Mouse (Mus musculus) spleen, adult 18-20 months (tissue): Measurements from ENCODE around the gene Edem1.
A peak's percentile ranks its signal among the peaks of the same experiment; 100 is the strongest.
"Not testable (repeated sequence)": the region's sequence is repeated elsewhere in the genome, so short reads cannot be mapped to it uniquely, and the experiment has no call there.

ENCODE experiments used
- DNase-seq, 2 experiments: peaks; one replicate each; pipeline ENCODE4 v3.0.0; 2022; ENCODE audit warnings: mixed read lengths in 2 of 2

The Edem1 gene

GRCm38 (mm10) chr6:108829386-108830370 lies 1.2 kb downstream of the Edem1 start:
- DNase-seq, result no peak

GRCm38 (mm10) chr6:108832170-108832569 lies 3.7 kb downstream of the Edem1 start:
- no peak for DNase-seq

DNA sequence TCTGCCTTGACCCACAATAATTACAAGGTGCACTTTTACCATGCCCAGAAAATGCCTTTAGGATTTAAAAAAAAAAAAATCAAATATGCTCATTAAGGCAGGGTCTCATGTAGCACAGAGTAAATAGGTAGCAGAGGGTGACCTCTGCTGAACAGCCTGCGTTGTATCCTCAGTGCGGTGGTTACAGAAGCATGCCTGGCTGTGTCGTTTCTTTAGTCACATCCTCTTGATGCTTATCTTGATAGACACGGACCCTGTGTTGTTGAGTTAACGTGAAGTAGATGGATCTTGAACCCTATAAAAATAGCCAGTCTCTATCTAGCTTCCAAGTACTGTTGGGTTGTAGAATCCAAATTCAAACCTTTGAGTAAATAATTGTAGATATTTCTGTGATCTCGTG lies 4.5 kb downstream of the Edem1 start:
- DNase-seq, result no peak

- no peak for DNase-seq
Measured at GRCm38 (mm10) chr6:108833963-108834697, 5.7 kb downstream of the Edem1 start.

DNA sequence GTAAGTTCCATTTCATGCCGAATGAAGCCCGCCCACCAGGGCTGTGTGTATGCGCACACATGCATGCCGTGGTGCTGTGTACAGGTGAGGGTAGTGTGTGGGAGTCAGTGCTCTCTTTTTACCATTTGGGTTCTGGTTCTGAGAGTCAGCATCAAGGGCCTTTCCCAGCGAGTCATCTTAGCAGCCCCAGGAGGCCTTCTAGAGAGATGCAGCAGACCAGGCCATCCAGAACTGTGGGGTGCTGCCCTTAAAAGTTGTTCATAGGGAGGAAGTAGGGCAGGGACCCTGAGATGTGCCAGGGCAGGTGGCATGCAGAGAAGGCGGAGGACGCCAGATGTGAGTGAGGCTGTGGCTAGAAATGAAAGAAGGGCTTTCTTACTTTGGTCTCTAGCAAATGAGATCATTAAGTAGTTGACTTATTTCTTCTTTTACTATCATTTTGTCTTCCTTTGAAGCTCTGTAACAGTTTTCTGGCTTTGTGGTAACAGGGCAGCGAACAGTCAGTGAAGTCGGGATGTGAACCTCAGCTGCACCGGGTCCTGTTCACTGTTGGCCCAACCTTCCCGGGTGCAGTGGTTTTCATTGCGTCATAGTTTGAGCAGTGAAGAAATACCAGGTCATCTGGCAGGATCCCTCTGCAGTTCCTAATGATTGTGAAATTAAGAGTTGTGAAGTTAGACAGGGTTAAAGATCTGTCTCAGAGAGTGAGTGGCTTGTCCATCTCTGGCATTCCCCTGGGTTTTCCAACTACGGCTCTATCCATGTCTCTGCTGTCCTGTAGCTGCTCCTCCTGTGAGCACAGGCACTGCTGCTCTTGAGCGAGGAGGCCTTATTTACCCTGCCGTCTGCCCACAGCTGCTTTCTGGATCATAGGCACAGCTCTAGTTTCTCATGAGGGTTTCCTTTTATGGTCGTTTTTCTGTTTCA lies 7.6 kb downstream of the Edem1 start:
- peak; percentile 35 to 38 for DNase-seq

- no peak for DNase-seq
Measured at GRCm38 (mm10) chr6:108837081-108837480, 8.6 kb downstream of the Edem1 start.

DNA sequence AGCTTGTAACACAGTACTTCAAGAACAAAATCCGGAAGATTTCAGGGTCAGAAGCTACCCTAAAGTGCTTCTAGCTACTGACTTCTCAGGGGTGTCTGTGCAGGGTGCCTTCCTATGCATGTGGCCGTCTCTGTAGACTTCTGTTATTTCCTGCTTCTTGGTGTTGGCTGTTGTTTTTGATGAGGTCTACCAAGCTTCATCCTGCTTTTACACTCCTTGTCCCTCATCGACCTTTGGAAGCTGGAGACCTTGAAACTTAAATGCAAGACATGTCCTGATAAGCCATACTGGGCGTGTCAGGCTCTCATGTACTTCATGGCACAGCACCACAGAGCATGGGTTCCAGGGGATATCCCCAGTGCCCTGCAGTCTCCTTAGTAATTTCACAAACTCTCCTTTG lies 9.5 kb downstream of the Edem1 start:
- DNase-seq, result no peak

DNA sequence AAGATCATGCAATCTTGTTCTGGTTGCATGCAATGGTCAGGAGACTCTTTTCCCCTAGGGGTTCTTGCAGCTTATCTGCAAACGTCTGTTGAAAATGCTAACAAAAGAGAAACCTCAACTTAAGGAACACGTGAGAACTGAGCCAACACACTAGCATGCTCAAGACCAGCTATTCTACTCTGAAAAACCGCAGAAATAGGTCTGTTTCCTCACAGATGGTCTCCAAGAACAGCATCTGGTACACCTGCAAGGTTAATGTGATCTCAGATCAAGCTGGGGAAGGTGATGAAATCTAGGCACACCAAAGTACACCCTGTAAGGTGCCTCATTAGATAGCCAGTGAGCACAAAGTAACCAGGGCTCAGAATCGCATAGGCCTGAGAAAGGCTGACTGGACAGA lies 11.0 kb downstream of the Edem1 start:
- DNase-seq, result no peak

DNA sequence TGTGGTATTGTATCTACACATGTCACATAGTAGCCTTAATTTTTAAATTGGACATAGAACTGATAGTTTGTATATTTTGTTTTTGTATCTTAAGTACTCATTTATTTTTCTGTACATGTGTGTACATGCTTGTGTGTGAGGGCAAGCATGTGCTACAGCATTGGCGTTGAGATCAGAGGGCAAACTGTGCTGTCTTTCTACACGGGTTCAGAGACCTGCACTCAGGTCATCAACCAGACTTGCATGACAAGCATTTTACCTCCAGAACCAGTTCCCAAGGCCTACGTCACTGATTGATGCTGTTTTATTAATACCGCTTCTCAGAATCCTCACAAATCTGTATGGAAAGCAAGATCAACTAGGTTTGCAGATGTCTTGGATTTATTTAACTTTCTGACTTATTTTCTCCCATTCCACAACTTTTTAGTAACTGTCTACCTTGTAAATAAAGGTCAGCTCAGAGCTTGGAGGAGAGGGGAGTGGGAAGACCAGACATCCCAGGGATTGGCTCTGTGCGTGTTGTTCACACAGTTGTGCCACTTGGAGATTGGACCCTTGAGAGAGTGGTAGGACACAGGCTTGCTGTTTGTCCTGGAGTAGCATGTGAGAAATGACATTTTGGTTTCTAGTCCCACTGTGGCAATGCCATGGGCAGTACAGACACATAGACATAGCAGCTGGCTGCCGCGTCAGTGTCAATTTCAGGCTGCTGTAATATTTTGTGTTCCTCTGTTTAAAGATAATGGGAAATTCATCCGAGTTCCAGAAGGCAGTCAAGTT lies 12.6 kb downstream of the Edem1 start:
- no peak for DNase-seq

DNA sequence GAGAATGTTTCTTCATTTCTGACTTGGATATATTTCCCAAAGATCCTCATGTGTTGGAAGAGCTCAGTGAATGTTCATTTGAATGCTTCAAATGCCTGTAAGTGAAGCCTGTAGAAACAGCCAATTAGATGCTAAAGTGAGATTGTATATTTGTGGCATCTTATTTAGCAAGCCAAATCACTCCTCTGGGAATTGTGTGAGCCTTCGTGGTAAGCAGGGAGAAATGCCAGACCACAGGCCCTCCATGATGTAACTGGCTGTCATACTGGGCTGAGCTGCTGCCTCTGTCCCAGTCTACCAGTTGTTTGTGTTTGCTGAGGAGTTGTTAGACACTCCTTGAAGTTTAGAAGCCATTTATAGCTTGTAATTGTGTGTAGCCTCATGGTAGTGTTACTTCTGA lies 15.2 kb downstream of the Edem1 start:
- DNase-seq, result no peak

- no peak for DNase-seq
Measured at GRCm38 (mm10) chr6:108844093-108844492, 15.7 kb downstream of the Edem1 start.

DNA sequence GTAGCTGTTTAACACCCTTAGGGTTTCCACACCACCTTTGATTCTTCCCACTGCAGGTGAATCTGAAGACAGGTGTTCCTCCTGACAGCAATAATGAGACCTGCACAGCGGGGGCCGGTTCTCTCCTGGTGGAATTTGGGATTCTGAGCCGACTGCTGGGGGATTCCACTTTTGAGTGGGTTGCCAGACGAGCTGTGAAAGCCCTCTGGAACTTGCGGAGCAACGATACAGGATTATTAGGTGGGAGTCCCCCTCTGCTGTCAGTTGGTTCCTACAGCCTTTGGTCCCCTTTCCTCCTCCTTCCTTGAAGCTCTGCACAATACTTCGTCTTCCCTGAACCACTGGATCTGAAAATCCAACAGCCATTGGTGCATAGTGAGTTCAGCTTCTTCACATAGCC lies 16.3 kb downstream of the Edem1 start:
- DNase-seq, result no peak

GRCm38 (mm10) chr6:108852088-108852670 lies 23.7 kb downstream of the Edem1 start:
- DNase-seq, result no peak

- no peak for DNase-seq
Measured at GRCm38 (mm10) chr6:108852986-108853385, 24.5 kb downstream of the Edem1 start.

- DNase-seq, result no peak
Measured at GRCm38 (mm10) chr6:108858583-108858982, 30.1 kb downstream of the Edem1 start.

- DNase-seq, result no peak
Measured at GRCm38 (mm10) chr6:108861226-108861625, 32.8 kb downstream of the Edem1 start.

DNA sequence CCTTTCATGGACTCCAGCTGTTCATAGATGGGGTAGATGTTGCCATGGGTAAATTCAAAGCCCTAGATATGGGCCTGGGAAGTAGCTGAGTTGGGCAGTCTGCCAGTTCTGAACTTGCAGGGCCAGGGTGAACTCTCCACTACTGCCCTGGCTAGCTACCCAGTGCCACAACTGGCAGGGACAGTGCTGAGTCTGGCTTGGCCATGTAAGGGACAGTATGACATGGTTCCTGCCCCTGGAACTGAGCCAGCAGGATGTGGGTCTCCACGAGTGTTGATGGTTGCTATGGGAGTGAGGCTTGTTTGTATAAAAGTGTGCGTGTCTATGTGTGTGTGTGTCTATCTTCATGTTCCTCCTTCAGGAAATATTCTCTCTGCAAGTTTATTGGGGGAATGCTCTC lies 34.1 kb downstream of the Edem1 start:
- DNase-seq, result no peak

DNA sequence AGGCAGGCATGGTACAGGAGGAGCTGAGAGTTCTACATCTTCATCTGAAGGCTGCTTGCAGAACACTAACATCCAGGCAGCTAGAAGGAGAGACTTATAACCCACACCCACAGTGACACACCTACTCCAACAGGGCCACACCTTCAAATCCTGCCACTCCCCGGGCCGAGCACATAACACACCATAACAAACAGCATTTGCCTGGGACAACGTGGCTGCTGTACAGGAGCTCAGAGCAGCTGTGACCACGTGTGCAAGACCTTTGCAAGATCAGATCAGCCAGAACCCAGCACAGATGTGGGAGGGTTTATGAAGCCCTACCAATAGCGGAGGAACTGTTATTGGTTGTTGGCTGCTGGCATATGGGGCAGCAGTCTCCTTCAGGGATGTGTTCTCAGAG lies 37.9 kb downstream of the Edem1 start:
- no peak for DNase-seq

GRCm38 (mm10) chr6:108869031-108869430 lies 40.6 kb downstream of the Edem1 start:
- not testable (repeated sequence) for DNase-seq

DNA sequence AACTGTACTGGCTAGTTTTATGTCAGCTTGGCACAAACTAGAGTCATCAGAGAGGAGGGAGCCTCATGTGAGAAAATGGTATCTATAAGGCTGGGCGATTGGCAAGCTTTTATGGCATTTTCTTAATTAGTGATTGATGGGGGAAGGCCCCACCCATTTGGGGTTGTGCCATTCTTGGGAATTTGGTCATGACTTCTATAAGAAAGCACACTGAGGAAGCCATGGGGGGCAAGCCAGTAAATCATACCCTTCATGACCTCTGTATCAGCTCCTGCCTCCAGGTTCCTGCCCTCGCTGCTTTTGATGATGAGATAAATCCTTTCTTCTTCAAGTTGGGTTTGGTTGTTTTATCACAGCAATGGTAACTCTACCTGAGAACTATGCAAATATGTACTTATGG lies 42.0 kb downstream of the Edem1 start:
- DNase-seq, result no peak

GRCm38 (mm10) chr6:108871251-108871650 lies 42.8 kb downstream of the Edem1 start:
- DNase-seq, result no peak

- no peak for DNase-seq
Measured at GRCm38 (mm10) chr6:108875344-108875743, 46.9 kb downstream of the Edem1 start.
